Mouse (Mus musculus) MEL (cell line): ENCODE measurements around the gene Plcxd2.

Experiments used
- CHD1 ChIP-seq: IDR thresholded peaks from 2 replicates; pipeline ENCODE4 v1.6.1; 2012; ENCODE audit warnings: low read depth, mild to moderate bottlenecking, inconsistent platforms, low read length, improper control_type of control experiment
- CTCF ChIP-seq, 3 experiments: IDR thresholded peaks in 2 of 3; conservative IDR thresholded peaks in 1 of 3; 2 replicates each; pipeline ENCODE4 v1.5.1; 2011 to 2012; ENCODE audit warnings: low read length in 3 of 3, low read depth in 2 of 3, mild to moderate bottlenecking in 2 of 3, improper control_type of control experiment in 1 of 3, inconsistent platforms in 1 of 3, mixed read lengths in 1 of 3, moderate library complexity in 1 of 3; ENCODE audit not compliant: control insufficient read depth in 1 of 3, insufficient read depth in 1 of 3, poor library complexity in 1 of 3, severe bottlenecking in 1 of 3
- GATA1 ChIP-seq: IDR thresholded peaks from 2 replicates; pipeline ENCODE4 v1.6.1; 2011; ENCODE audit warnings: low read depth, low read length, improper control_type of control experiment
- HCFC1 ChIP-seq: IDR thresholded peaks from 2 replicates; pipeline ENCODE4 v1.6.1; 2012; ENCODE audit warnings: low read depth, mild to moderate bottlenecking, inconsistent platforms, low read length, improper control_type of control experiment, moderate library complexity
- KAT2A ChIP-seq: conservative IDR thresholded peaks from 2 replicates; pipeline ENCODE4 v1.6.1; 2012; ENCODE audit warnings: low read depth, low read length, improper control_type of control experiment, inconsistent platforms
- MAX ChIP-seq: IDR thresholded peaks from 2 replicates; pipeline ENCODE4 v1.6.1; 2011; ENCODE audit warnings: low read length, improper control_type of control experiment
- MEF2A ChIP-seq: IDR thresholded peaks from 2 replicates; pipeline ENCODE4 v1.6.1; 2014; ENCODE audit warnings: low read depth, mild to moderate bottlenecking, inconsistent platforms, low read length, improper control_type of control experiment; ENCODE audit not compliant: poor library complexity, insufficient replicate concordance, severe bottlenecking; ENCODE audit errors: extremely low read depth
- MXI1 ChIP-seq: IDR thresholded peaks from 2 replicates; pipeline ENCODE4 v1.6.1; 2011; ENCODE audit warnings: mild to moderate bottlenecking, low read depth, low read length, improper control_type of control experiment
- POLR2A ChIP-seq, 2 experiments: IDR thresholded peaks; 2 replicates each; pipeline ENCODE4 v1.6.1; 2011 to 2012; ENCODE audit warnings: low read length in 2 of 2, mild to moderate bottlenecking in 2 of 2, control low read depth in 1 of 2, improper control_type of control experiment in 1 of 2, low read depth in 1 of 2, moderate library complexity in 1 of 2; ENCODE audit not compliant: control insufficient read depth in 1 of 2, insufficient read depth in 1 of 2, poor library complexity in 1 of 2
- RAD21 ChIP-seq: IDR thresholded peaks from 2 replicates; pipeline ENCODE4 v1.6.1; 2011; ENCODE audit warnings: mild to moderate bottlenecking, low read depth, low read length, improper control_type of control experiment
- TCF12 ChIP-seq: IDR thresholded peaks from 2 replicates; pipeline ENCODE4 v1.6.1; 2014; ENCODE audit warnings: low read depth, mild to moderate bottlenecking, inconsistent platforms, low read length, improper control_type of control experiment, moderate library complexity
- USF1 ChIP-seq: IDR thresholded peaks from 2 replicates; pipeline ENCODE4 v1.6.1; 2014; ENCODE audit warnings: low read depth, mild to moderate bottlenecking, inconsistent platforms, low read length, improper control_type of control experiment, moderate library complexity
- ZKSCAN1 ChIP-seq: IDR thresholded peaks from 2 replicates; pipeline ENCODE4 v1.6.1; 2012; ENCODE audit warnings: low read depth, mild to moderate bottlenecking, inconsistent platforms, low read length, improper control_type of control experiment, moderate library complexity

- TF ChIP-seq HCFC1 (no peak), POLR2A (IDR thresholded peaks at IDR 0.05; ENCODE audit: control insufficient read depth in 1 of 2, insufficient read depth in 1 of 2, low read depth in 1 of 2, low read length in 2 of 2, poor library complexity in 1 of 2) (no peak), CHD1 (no peak), USF1 (no peak), MAX (no peak), GATA1 (no peak), ZKSCAN1 (no peak), MXI1 (no peak), CTCF (IDR thresholded peaks at IDR 0.05 in 2 of 3, conservative IDR thresholded peaks at IDR 0.05 in 1 of 3; ENCODE audit: control insufficient read depth in 1 of 3, insufficient read depth in 1 of 3, low read depth in 2 of 3, low read length in 3 of 3, poor library complexity in 1 of 3, severe bottlenecking in 1 of 3) (no peak), RAD21 (no peak), TCF12 (no peak), MEF2A (no peak), KAT2A (no peak)
Measured at GRCm38 (mm10) chr16:45986236-45986635, 23.8 kb downstream of the Plcxd2 start.
